Mouse (Mus musculus): ENCODE data around the gene Cpsf6. TPM values are rescaled to one million over a fixed set of nuclear protein-coding genes. Genes with fewer than 3 reads are reported as not detected.
A peak's percentile ranks its signal among the peaks of the same experiment; 100 is the strongest.

The Cpsf6 gene
- polyA plus RNA-seq, 1 experiment from 2014 or later, result 150 TPM

DNA sequence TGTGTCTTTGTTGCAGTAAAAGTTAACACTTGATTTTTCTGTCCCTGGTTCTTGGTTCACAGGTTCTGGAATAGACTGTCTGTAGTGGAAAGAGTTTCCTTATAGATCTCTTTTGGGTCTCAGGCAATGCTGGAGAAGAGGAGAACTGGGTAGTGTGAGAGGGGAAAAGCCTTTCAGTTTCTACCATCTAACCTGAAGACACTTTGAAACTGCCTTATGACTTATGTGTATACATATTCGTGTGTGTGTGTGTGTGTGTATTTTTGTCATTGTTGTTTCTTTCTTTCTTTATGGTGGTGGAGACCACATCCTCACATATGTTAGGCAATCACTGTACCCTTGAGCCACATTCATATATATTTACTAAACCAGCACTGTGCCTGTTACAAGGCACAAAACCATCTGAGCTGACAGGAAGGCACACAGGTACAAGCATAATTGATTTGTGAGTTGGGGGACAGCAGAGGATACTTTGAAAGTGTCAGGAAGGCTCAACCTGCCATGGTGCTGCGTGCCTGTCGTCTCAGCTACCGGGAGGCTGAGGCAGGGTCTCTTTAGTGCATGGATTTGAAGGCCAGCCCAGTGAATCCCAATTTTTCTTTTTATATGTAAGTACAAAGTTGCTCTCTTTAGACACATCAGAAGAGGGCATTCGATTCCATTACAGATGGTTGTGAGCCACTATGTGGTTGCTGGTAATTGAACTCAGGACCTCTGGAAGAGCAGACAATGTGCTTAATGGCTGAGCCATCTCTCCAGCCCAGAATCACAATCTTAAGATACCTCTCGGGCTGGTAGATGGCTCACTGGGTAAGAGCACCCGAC, 41.7 kb upstream of the Cpsf6 start:
- DNase-seq (ENCODE audit: low spot score), result no peak
- no peak overlapping the region for H3K9ac ChIP-seq (ENCODE audit: low read length)
- H3K27ac ChIP-seq (ENCODE audit: low read depth), result no peak overlapping the region

DNA sequence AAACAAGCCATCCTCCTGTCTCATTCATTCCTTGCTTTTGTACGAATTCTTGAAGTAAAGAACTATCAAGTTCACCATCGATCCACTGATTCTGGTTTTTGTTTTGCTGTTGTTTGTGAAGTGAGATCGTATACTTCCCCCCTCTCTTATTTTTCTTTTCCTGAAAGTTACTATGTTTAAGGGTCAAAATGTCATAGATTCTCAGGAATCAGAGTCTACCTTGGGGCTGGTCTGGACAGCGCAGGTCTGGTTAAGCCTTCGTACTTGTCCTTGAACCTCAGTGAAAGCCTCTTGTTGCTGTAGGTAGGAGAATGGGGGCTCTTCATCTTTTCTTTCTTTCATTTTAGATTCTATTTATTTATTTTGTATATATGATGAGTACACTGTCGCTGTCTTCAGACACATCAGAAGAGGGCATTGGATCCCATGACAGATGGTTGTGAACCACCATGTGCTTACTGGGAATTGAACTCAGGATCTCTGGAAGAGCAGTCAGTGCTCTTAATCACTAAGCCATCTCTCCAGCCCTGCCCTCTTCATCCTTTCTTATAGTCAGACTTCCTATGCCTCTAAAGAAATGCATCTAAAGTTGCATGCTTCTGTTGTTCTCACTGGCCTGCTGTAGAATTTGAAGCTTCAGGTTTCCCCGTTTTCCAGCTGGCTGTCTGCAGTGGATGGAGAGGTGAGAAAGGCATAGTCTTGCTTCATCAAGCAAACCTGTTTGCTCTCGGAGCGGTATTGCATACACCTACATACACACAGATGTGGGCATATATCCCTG, 40.9 kb upstream of the Cpsf6 start:
- DNase-seq (ENCODE audit: low spot score), result no peak
- Histone ChIP-seq H3K4me2 (ENCODE audit: low read length) (no peak overlapping the region), H3K9ac (ENCODE audit: low read length) (no peak overlapping the region), H3K4me1 (replicated peaks; ENCODE audit: control insufficient read depth, insufficient read depth, low read length) (peaks cover 7% of the 10 kb centered on the region; the same call in 1 of the 2 replicates), H3K4me3 (ENCODE audit: low read depth, low read length) (no peak overlapping the region), H3K27ac (ENCODE audit: low read depth) (no peak overlapping the region), H3K36me3 (ENCODE audit: control insufficient read depth, insufficient read depth, low read length) (no peaks in the 10 kb centered on the region), H3K27me3 (replicated peaks; ENCODE audit: control insufficient read depth, insufficient read depth, low read length) (no peaks in the 10 kb centered on the region), H3K9me3 (ENCODE audit: control insufficient read depth, low read length) (no peaks in the 10 kb centered on the region)
- WGBS, result 79% methylated on average over 9 of the region's 9 CpGs
- no peak for ATAC-seq (replicated peaks; ENCODE audit: low FRiP score, low TSS enrichment, low read depth)

More for the DNA sequence above, 41.7 kb upstream of the Cpsf6 start:
- no peaks in the 10 kb centered on the region for H3K36me3 ChIP-seq (ENCODE audit: control insufficient read depth, insufficient read depth, low read length)
- H3K4me1 ChIP-seq (replicated peaks; ENCODE audit: control insufficient read depth, insufficient read depth, low read length), result peaks cover 7% of the 10 kb centered on the region; the same call in 1 of the 2 replicates
- H3K9me3 ChIP-seq (ENCODE audit: control insufficient read depth, low read length), result no peaks in the 10 kb centered on the region
- H3K4me3 ChIP-seq (ENCODE audit: low read depth, low read length), result no peak overlapping the region
- no peak overlapping the region for H3K4me2 ChIP-seq (ENCODE audit: low read length)
- 87% methylated on average over 7 of the region's 7 CpGs for whole genome bisulfite sequencing
- ATAC-seq (replicated peaks; ENCODE audit: low FRiP score, low TSS enrichment, low read depth), result no peak
- no peaks in the 10 kb centered on the region for H3K27me3 ChIP-seq (replicated peaks; ENCODE audit: control insufficient read depth, insufficient read depth, low read length)

DNA sequence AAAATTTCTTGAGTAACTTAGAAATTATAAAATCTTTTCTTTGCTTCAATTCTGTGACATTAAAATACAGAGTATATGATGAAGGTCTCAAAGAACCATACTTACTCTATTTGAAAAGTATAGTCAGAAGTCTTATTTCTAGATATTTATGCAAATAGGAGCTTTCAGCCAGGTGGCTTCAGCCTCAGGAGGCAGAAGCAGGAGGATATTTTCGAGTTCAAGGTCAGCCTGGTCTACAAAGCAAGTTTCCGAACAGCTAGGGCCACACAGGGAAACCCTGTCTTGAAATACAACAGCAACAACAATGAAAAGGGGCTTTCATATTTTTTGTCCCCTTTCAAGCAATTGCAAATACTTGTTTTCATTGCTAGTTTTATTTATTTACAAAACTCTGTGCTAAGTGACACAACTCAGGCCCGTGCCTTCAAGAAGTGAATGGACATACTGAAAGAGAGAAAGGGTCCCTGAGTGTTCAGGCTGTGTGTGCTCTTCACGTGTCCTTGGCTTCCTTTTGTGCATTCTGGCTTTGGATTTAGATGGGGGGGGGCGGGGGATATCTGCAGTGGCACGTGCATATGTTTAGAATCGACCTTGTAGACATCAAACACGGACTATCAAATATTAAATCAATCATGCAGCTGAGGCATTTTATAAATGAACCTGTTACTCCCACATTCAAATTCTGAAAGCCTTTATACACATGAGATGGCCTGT, 39.9 kb upstream of the Cpsf6 start:
- no peak overlapping the region for H3K27ac ChIP-seq (ENCODE audit: low read depth)
- no peaks in the 10 kb centered on the region for H3K36me3 ChIP-seq (ENCODE audit: control insufficient read depth, insufficient read depth, low read length)
- no peaks in the 10 kb centered on the region for H3K27me3 ChIP-seq (replicated peaks; ENCODE audit: control insufficient read depth, insufficient read depth, low read length)
- DNase-seq (ENCODE audit: low spot score), result no peak
- H3K4me2 ChIP-seq (ENCODE audit: low read length), result no peak overlapping the region
- no peak overlapping the region for H3K9ac ChIP-seq (ENCODE audit: low read length)
- no peak overlapping the region for H3K4me3 ChIP-seq (ENCODE audit: low read depth, low read length)
- ATAC-seq (replicated peaks; ENCODE audit: low FRiP score, low TSS enrichment, low read depth), result no peak
- WGBS, result 72% methylated on average over 8 of the region's 8 CpGs
- peaks cover 7% of the 10 kb centered on the region; the same call in 1 of the 2 replicates for H3K4me1 ChIP-seq (replicated peaks; ENCODE audit: control insufficient read depth, insufficient read depth, low read length)
- no peaks in the 10 kb centered on the region for H3K9me3 ChIP-seq (ENCODE audit: control insufficient read depth, low read length)

DNA sequence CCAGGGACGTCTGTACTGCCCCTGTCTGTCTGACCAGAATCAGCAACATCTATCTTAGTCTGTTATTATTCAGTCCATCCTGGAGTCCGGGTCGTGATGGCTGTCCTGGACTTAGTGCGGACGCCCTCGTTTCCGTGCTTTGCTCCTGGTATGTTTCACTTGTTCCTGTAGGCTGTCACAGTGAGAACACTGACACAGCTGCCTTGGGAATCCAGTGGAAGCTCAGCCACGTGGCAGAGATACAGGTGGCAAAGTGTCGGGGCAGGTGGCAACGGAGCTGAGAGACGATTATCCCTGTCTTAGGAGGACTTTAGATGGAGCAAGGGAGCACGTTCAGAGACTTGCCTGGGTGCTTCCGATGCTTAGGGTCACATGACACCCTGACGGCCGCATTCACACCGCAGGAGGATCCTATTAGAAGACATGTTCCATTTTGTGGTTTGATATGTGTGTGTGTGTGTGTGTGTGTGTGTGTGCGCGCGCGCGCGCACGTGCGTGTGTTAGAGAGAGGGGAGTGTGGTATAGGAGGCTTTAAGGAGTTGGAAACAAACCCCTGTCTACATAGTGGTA, 38.9 kb upstream of the Cpsf6 start:
- H3K36me3 ChIP-seq (ENCODE audit: control insufficient read depth, insufficient read depth, low read length), result no peaks in the 10 kb centered on the region
- H3K27me3 ChIP-seq (replicated peaks; ENCODE audit: control insufficient read depth, insufficient read depth, low read length), result no peaks in the 10 kb centered on the region
- H3K27ac ChIP-seq (ENCODE audit: low read depth), result no peak overlapping the region
- ATAC-seq (replicated peaks; ENCODE audit: low FRiP score, low TSS enrichment, low read depth), result no peak
- peaks cover 7% of the 10 kb centered on the region; the same call in 1 of the 2 replicates for H3K4me1 ChIP-seq (replicated peaks; ENCODE audit: control insufficient read depth, insufficient read depth, low read length)
- DNase-seq (ENCODE audit: low spot score), result no peak
- H3K4me3 ChIP-seq (ENCODE audit: low read depth, low read length), result peak overlapping the region; percentile 17; the same call in 1 of the 2 replicates
- no peak overlapping the region for H3K9ac ChIP-seq (ENCODE audit: low read length)
- H3K4me2 ChIP-seq (ENCODE audit: low read length), result peak overlapping the region; percentile 58
- H3K9me3 ChIP-seq (ENCODE audit: control insufficient read depth, low read length), result no peaks in the 10 kb centered on the region
- 45% methylated on average over 24 of the region's 24 CpGs for WGBS

DNA sequence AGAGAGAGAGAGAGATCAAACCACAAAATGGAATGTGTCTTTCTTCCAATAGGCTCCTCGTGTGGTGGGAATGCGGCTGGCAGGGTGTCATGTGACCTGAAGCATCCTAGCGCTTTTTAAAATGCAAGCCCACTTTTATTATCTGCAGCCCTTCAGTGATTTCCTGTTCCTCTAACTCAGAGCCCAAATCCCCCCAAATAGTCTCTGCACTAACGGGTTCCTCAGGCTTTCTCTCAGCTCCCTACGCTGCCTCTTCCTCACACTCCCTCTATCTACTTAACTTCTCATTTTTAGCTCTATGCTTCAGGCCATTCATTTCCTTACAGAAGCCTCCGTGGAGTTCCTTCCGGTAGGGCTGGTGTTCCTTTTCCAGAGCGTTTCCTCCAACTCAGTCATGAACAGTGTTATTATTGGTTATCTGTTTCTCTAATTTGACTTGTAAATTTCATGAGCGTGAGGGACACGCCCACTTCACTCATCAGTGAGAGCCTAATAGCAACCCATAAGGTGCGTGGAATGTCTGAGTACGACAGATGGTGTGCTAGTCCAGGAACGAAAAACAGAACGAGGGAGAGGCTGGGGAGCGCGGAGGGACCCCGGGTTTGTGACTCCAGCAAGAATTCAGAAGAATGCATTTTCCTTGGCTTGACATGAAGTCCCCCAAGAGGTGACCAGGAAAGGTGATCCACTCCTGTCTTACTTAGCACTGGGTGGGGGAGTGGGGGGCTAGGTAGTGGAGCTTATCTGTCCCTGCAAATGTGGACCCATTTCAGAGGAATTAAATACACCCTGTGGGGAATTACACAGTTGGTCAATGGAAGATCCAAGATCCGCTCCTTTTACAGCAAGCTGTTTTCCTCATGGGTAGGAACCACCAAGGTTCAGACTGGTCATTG, 38.2 kb upstream of the Cpsf6 start:
- Histone ChIP-seq H3K9ac (ENCODE audit: low read length) (no peak overlapping the region), H3K27me3 (replicated peaks; ENCODE audit: control insufficient read depth, insufficient read depth, low read length) (no peaks in the 10 kb centered on the region), H3K9me3 (ENCODE audit: control insufficient read depth, low read length) (no peaks in the 10 kb centered on the region), H3K36me3 (ENCODE audit: control insufficient read depth, insufficient read depth, low read length) (no peaks in the 10 kb centered on the region), H3K4me2 (ENCODE audit: low read length) (peak overlapping the region; percentile 58), H3K4me3 (ENCODE audit: low read depth, low read length) (peak overlapping the region; percentile 20), H3K27ac (ENCODE audit: low read depth) (no peak overlapping the region), H3K4me1 (replicated peaks; ENCODE audit: control insufficient read depth, insufficient read depth, low read length) (peaks cover 7% of the 10 kb centered on the region; the same call in 1 of the 2 replicates)
- ATAC-seq (replicated peaks; ENCODE audit: low FRiP score, low TSS enrichment, low read depth) (peak; percentile 52; the same call in 1 of the 2 replicates), DNase-seq (ENCODE audit: low spot score) (peak; percentile 70)
- WGBS, result 21% methylated on average over 18 of the region's 18 CpGs

DNA sequence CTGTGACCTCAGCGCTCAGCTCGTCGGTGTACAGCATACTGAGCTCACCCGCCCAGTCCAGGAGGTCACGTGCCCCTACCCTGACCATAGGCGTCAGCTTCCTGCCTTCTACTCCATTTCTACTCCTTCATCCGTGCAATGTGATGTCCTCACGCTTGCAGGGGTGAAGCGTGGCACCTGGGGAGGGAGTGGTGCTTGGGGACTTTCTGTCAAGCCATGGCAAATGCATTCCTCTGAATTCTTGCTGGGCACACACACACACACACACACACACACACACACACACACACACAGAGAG, 37.6 kb upstream of the Cpsf6 start:
- Histone ChIP-seq H3K27ac (ENCODE audit: low read depth) (no peak overlapping the region), H3K9ac (ENCODE audit: low read length) (no peak overlapping the region), H3K4me3 (ENCODE audit: low read depth, low read length) (peak overlapping the region; percentile 20), H3K9me3 (ENCODE audit: control insufficient read depth, low read length) (no peaks in the 10 kb centered on the region), H3K4me1 (replicated peaks; ENCODE audit: control insufficient read depth, insufficient read depth, low read length) (peaks cover 7% of the 10 kb centered on the region; the same call in 1 of the 2 replicates), H3K27me3 (replicated peaks; ENCODE audit: control insufficient read depth, insufficient read depth, low read length) (no peaks in the 10 kb centered on the region), H3K36me3 (ENCODE audit: control insufficient read depth, insufficient read depth, low read length) (no peaks in the 10 kb centered on the region), H3K4me2 (ENCODE audit: low read length) (peak overlapping the region; percentile 58)
- ATAC-seq (replicated peaks; ENCODE audit: low FRiP score, low TSS enrichment, low read depth) (0 out of 2 replicates have a peak, but pooled peaks have one; percentile 36), DNase-seq (ENCODE audit: low spot score) (no peak)
- 55% methylated on average over 9 of the region's 9 CpGs for WGBS

DNA sequence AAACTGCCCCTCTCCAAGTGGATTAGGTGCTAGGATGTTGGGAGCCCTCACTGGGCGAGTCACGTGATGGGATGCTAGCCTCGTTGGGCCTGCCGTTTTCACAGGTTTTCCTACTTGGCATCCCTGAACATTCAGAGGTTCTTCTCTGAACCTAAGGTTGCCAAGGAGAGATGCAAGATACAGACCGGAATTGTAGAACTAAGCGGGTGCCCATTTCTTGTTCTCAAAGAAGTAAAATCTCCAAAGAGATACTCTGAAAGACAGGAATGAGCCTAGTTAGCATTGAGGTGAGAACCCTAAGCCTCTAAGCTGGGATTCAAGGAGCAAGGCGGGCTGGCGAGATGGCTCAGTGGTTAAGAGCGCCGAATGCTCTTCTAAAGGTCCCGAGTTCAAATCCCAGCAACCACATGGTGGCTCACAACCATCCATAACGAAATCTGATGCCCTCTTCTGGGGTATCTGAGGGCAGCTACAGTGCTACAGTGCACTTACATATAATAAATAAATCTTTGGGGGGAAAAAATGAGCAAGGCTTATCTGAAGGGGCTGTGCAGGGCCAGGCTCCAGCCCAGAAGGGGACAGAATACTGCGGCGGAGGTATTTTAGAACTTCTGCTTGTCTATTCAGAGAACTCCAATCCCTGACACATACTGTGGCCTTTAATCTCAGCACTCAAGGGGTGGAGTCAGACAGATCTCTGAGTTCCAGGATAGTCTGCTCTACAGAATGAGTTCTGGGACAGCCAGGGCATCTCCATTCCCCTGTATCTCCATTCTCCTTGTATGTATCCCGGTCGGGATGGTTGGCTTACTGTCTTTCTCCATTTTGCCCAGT, 37.0 kb upstream of the Cpsf6 start:
- Histone ChIP-seq H3K27ac (ENCODE audit: low read depth) (no peak overlapping the region), H3K27me3 (replicated peaks; ENCODE audit: control insufficient read depth, insufficient read depth, low read length) (no peaks in the 10 kb centered on the region), H3K4me3 (ENCODE audit: low read depth, low read length) (no peak overlapping the region), H3K4me2 (ENCODE audit: low read length) (peak overlapping the region; percentile 58), H3K4me1 (replicated peaks; ENCODE audit: control insufficient read depth, insufficient read depth, low read length) (peaks cover 7% of the 10 kb centered on the region; the same call in 1 of the 2 replicates), H3K9ac (ENCODE audit: low read length) (no peak overlapping the region), H3K9me3 (ENCODE audit: control insufficient read depth, low read length) (no peaks in the 10 kb centered on the region), H3K36me3 (ENCODE audit: control insufficient read depth, insufficient read depth, low read length) (no peaks in the 10 kb centered on the region)
- ATAC-seq (replicated peaks; ENCODE audit: low FRiP score, low TSS enrichment, low read depth), result no peak
- DNase-seq (ENCODE audit: low spot score), result no peak
- WGBS, result 88% methylated on average over 16 of the region's 16 CpGs

Data from intestine, embryonic 14.5 days (tissue).